Mouse (Mus musculus) liver, adult 2 months (tissue): ENCODE data around the gene Gm10181.

Experiments
- CTCF ChIP-seq: fragments of 200-500 bp; IDR thresholded peaks from 2 replicates; pipeline ENCODE4 v1.5.1; 2011; ENCODE audit warnings: low read depth, low read length, control low read depth
- POLR2A ChIP-seq: fragments of 200-500 bp; IDR thresholded peaks from 2 replicates; pipeline ENCODE4 v1.6.1; 2011; ENCODE audit warnings: low read length, control low read depth; ENCODE audit not compliant: insufficient read depth; ENCODE audit errors: extremely low read depth

DNA sequence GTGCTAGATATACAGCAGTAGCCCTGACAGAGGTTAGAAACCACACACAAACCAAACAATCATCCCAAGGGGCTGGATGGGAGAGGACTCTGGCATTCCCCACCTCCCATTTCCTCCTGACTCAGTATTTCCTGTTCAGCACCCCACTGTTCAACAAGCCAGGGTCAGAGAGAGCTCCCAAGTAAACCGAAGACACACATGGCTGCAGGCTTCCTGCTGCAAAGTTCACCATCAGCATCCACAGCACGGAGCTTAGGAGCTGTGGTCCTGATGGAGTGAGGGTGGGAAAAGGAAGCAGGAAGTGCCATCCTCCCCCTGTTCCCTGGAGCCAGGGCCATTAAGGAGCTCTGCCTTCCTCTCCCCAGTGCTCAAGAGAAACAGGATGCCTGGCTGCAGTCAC lies 40.9 kb upstream of the Gm10181 start:
- TF ChIP-seq POLR2A (no peak), CTCF (no peak)
